9 mouse cellular contexts compared by ENCODE assay signal in the genomic region with DNA sequence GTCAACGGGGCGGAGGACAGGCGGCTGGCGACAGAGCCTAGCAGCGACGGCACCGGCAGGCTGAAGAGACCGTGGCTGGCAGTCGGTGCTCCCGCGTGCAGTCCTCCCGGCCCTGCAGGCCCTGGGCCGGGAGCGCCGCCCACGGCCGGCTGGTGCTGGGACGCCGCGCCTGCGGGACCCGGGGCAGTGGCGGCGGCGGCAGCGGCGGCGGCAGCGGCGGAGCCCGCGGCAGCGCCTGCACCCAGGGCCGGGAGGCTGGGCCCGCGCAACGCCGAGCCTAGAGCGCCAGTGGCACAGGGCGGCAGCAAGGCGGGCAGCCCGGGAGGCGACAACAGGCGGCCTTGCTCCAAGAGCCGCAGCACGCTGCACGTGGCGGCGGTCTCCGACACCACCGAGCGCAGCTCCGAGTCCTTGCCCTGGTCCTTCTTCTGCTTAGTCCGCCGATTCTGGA. TPM values are rescaled to one million over a fixed set of nuclear protein-coding genes. Genes with fewer than 3 reads are reported as not detected.
DNase-seq lines count a peak whose midpoint lies in the region; ATAC-seq lines count a peak whose summit lies in the region.
"Had no signal": no experiment of that assay in that cellular context is flagged by ENCODE, and none has a peak within 500 bp of the region (broad histone marks: within the 10 kb centered on the region; RNA-seq: fewer than 3 reads in every experiment).

No protein-coding gene starts in this region.

- H3K9ac ChIP-seq in heart, embryonic 12.5 days: peak overlapping the region; percentile 49
- H3K9ac ChIP-seq in forebrain, embryonic 14.5 days (ENCODE audit: low read length): peak overlapping the region; percentile 83
- H3K9ac ChIP-seq in limb, embryonic 12.5 days (replicated peaks): peak overlapping the region; percentile 61

- no peak overlapping the region for H3K27ac ChIP-seq in heart, embryonic 12.5 days (ENCODE audit: poor library complexity, severe bottlenecking)
- peak overlapping the region; percentile 45 for H3K27ac ChIP-seq in forebrain, embryonic 14.5 days (ENCODE audit: low read depth, low read length)
- H3K27ac ChIP-seq in limb, embryonic 12.5 days: no peak overlapping the region

- no peak for DNase-seq in heart, postnatal 36 days
- peak; percentile 46 for DNase-seq in adrenal gland, postnatal 10 days
- DNase-seq in forebrain, embryonic 14.5 days (ENCODE audit: low spot score): peak; percentile 50
- peak; percentile 76 for DNase-seq in neural tube, embryonic 10.5 days (ENCODE audit: extremely low spot score, low spot score)
- DNase-seq in layer of hippocampus, adult 18-20 months (ENCODE audit: low spot score in 2 of 2): no peak
- no peak for DNase-seq in cerebellum, postnatal 4 days (ENCODE audit: low spot score in 2 of 2)

- no peaks in the 10 kb centered on the region for H3K36me3 ChIP-seq in heart, embryonic 12.5 days
- no peaks in the 10 kb centered on the region for H3K36me3 ChIP-seq in forebrain, embryonic 14.5 days (ENCODE audit: control insufficient read depth, insufficient read depth, low read length)
- H3K36me3 ChIP-seq in limb, embryonic 12.5 days: no peaks in the 10 kb centered on the region

- no peaks in the 10 kb centered on the region for H3K9me3 ChIP-seq in heart, embryonic 12.5 days (replicated peaks)
- H3K9me3 ChIP-seq in forebrain, embryonic 14.5 days (replicated peaks; ENCODE audit: control insufficient read depth, low read length): no peaks in the 10 kb centered on the region
- no peaks in the 10 kb centered on the region for H3K9me3 ChIP-seq in limb, embryonic 12.5 days

- peak overlapping the region; percentile 54 for H3K4me3 ChIP-seq in heart, embryonic 12.5 days
- H3K4me3 ChIP-seq in forebrain, embryonic 14.5 days (ENCODE audit: low read depth, low read length): peak overlapping the region; percentile 37
- H3K4me3 ChIP-seq in limb, embryonic 12.5 days (replicated peaks): peak overlapping the region; percentile 44

- ATAC-seq in heart, embryonic 12.5 days (ENCODE audit: insufficient number of reproducible peaks, low FRiP score): 0 out of 2 replicates have a peak, but pooled peaks have one; percentile 33
- ATAC-seq in forebrain, embryonic 14.5 days: 0 out of 2 replicates have a peak, but pooled peaks have one; percentile 17
- peak; percentile 27; the same call in 1 of the 2 replicates for ATAC-seq in limb, embryonic 12.5 days (ENCODE audit: insufficient number of reproducible peaks, insufficient read depth, low FRiP score, low TSS enrichment, low read depth)

- peaks cover 98% of the 10 kb centered on the region for H3K27me3 ChIP-seq in heart, embryonic 12.5 days (replicated peaks)
- peaks cover 63% of the 10 kb centered on the region for H3K27me3 ChIP-seq in forebrain, embryonic 14.5 days (replicated peaks; ENCODE audit: control insufficient read depth, insufficient read depth, low read length)
- peaks cover 100% of the 10 kb centered on the region for H3K27me3 ChIP-seq in limb, embryonic 12.5 days

- H3K4me2 ChIP-seq in heart, embryonic 12.5 days: peak overlapping the region; percentile 94
- H3K4me2 ChIP-seq in forebrain, embryonic 14.5 days (ENCODE audit: low read length): peak overlapping the region; percentile 65
- H3K4me2 ChIP-seq in limb, embryonic 12.5 days: peak overlapping the region; percentile 70

- intact Hi-C loops in heart, postnatal 36 days (cut with DNase I): no loop called here

- WGBS in heart, embryonic 12.5 days: under 1% methylated on average over 54 of the region's 55 CpGs
- WGBS in forebrain, embryonic 14.5 days: under 1% methylated on average over 48 of the region's 55 CpGs
- WGBS in limb, embryonic 12.5 days: under 1% methylated on average over 50 of the region's 55 CpGs

- peaks cover 26% of the 10 kb centered on the region for H3K4me1 ChIP-seq in heart, embryonic 12.5 days (replicated peaks)
- peaks cover 12% of the 10 kb centered on the region; the same call in 1 of the 2 replicates for H3K4me1 ChIP-seq in forebrain, embryonic 14.5 days (ENCODE audit: control insufficient read depth, insufficient read depth, low read length)
- peaks cover 42% of the 10 kb centered on the region for H3K4me1 ChIP-seq in limb, embryonic 12.5 days (replicated peaks)

RNA-seq across cellular contexts. Expression of a gene that starts 3.5 kb away (rescaled TPM):
- polyA plus RNA-seq in heart, embryonic 12.5 days (2016; fragmentation: Nextera tagmentation; extraction: Ambion mirVana): not detected in 2 replicates
- not detected for total RNA-seq in heart, postnatal 36 days (2021)
- not detected for total RNA-seq in adrenal gland, postnatal 10 days (2021)
- 1.3 and 1.7 TPM in 2 replicates for polyA plus RNA-seq in forebrain, embryonic 14.5 days (2014; fragmentation: Nextera tagmentation; extraction: Ambion mirVana)
- not detected in 2 replicates for polyA plus RNA-seq in limb, embryonic 12.5 days (2016; fragmentation: Nextera tagmentation; extraction: Ambion mirVana)
- total RNA-seq in layer of hippocampus, adult 18-20 months (2021): 1 to 10 TPM in 1 of 2 experiments, under 1 TPM in 1; 0.62 to 1.7 TPM
- total RNA-seq: hematopoietic stem cell, adult 5-6 weeks had no signal

RNA-seq across cellular contexts. Expression of a gene that starts 52.7 kb away (rescaled TPM):
- polyA plus RNA-seq in heart, embryonic 12.5 days (2016; fragmentation: Nextera tagmentation; extraction: Ambion mirVana): not detected in 2 replicates
- total RNA-seq in heart, postnatal 36 days (2021): not detected
- not detected for total RNA-seq in adrenal gland, postnatal 10 days (2021)
- polyA plus RNA-seq in forebrain, embryonic 14.5 days (2014; fragmentation: Nextera tagmentation; extraction: Ambion mirVana): not detected in 2 replicates
- polyA plus RNA-seq in limb, embryonic 12.5 days (2016; fragmentation: Nextera tagmentation; extraction: Ambion mirVana): not detected in 2 replicates
- not detected for total RNA-seq in layer of hippocampus, adult 18-20 months (2021)
- total RNA-seq: hematopoietic stem cell, adult 5-6 weeks had no signal

Comparison
In these comparisons a context has a peak if more than half of its experiments do, and no peak if none do; other contexts are left out.
1. DNase-seq: peak in adrenal gland, postnatal 10 days (single experiment), forebrain, embryonic 14.5 days (single experiment) and neural tube, embryonic 10.5 days (single experiment); none in heart, postnatal 36 days (0 of 2), layer of hippocampus, adult 18-20 months (0 of 2) and cerebellum, postnatal 4 days (0 of 2).
2. Peak in every context shown above with its lines, with median percentiles within 50 percentile points of each other: ATAC-seq, H3K4me2 ChIP-seq, H3K4me3 ChIP-seq and H3K9ac ChIP-seq.